Mouse (Mus musculus): ENCODE measurements around the gene Brca1. TPM values are rescaled to one million over a fixed set of nuclear protein-coding genes. Genes with fewer than 3 reads are reported as not detected.
"Not testable (repeated sequence)": the region's sequence is repeated elsewhere in the genome, so short reads cannot be mapped to it uniquely, and the experiment has no call there.

Gene Brca1
- polyA plus RNA-seq, 2 experiments: 8.6 to 14.0 TPM

DNA sequence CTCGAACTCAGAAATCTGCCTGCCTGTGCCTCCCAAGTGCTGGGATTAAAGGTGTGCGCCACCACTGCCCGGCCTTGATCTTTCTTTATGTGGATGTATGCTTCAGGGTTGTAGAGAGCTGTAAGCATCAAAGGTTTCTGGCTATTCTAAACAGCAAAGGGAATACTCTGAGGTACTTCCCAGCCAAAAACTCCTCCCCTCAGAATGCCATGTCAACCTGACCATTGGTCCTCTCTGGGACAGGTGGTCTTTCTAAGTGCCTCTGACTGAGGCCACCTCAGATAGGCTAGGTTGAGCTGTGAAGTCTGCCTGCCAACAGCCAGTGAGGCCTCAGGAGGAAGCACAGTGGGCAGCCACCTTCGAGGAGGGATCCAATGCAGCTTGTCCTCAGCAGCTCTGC, 102.9 kb downstream of the Brca1 start:
- peak; percentile 25; the same call in 1 of the 2 replicates for ATAC-seq (ENCODE audit: insufficient read depth)

DNA sequence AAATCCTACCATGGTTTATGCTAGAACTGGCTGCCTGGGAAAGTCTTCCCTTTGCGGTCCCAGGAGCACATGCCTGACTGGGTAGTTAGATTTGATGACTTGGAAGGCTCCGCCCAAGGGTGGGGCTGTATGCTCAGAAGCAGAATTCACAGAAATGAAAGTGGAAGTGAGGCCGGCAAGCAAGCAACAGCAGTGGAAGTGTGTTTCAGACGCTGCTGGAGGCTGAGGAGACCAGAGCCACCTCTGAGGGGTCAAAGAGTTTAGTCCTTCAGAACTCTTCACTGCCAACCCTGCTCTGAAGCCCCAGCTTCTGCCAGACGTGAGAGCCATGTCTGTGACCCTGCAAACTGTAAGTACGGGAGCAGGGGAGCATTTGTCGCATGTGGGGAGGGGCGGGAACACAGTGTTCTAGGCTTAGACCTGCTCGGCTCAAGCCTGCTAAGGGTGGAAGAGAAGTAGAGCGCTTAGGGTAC, 103.4 kb downstream of the Brca1 start, which contains the start of gene Ifi35:
Gene Ifi35, plus strand, starts transcription at position 134 of the 473 bp plus-strand sequence.
- no peaks in the 10 kb centered on the region for H3K9me3 ChIP-seq (ENCODE audit: control insufficient read depth, low read length)
- peak within 1 kb of the TSS; percentile 95 for H3K27ac ChIP-seq
- H3K36me3 ChIP-seq (replicated peaks; ENCODE audit: control insufficient read depth, insufficient read depth, low read depth): peaks cover 23% of the 10 kb centered on the region
- H3K4me3 ChIP-seq (ENCODE audit: insufficient read depth in 1 of 2, low read depth in 2 of 2, low read length in 2 of 2): peak within 1 kb of the TSS; percentile 90 to 96
- no peaks in the 10 kb centered on the region for H3K27me3 ChIP-seq (ENCODE audit: control insufficient read depth, insufficient read depth, low read length)
- H3K9ac ChIP-seq (replicated peaks): peak within 1 kb of the TSS; percentile 90
- H3K4me2 ChIP-seq (ENCODE audit: low read depth): peak within 1 kb of the TSS; percentile 78
- no peak for TF ChIP-seq EP300 (IDR thresholded peaks at IDR 0.05; ENCODE audit: low read depth)
- TF ChIP-seq CTCF (IDR thresholded peaks at IDR 0.05; ENCODE audit: low read depth): no peak
- 2% methylated on average over 10 of the region's 10 CpGs for WGBS (ENCODE audit: insufficient replicate concordance)
- peak; percentile 83 for ATAC-seq (ENCODE audit: insufficient read depth)
- DNase-seq (ENCODE audit: low read depth in 3 of 3, low spot score in 3 of 3): peak; percentile 85 to 91 (median 86)
- peaks cover 13 to 37% of the 10 kb centered on the region in 2 experiments for H3K4me1 ChIP-seq (replicated peaks; ENCODE audit: control insufficient read depth in 2 of 2, insufficient read depth in 2 of 2, low read length in 1 of 2)

More for the DNA sequence above, 102.9 kb downstream of the Brca1 start:
- Histone ChIP-seq H3K4me1 (replicated peaks; ENCODE audit: control insufficient read depth in 2 of 2, insufficient read depth in 2 of 2, low read length in 1 of 2) (peaks cover 13 to 32% of the 10 kb centered on the region in 2 experiments), H3K9me3 (ENCODE audit: control insufficient read depth, low read length) (no peaks in the 10 kb centered on the region), H3K9ac (replicated peaks) (peak overlapping the region; percentile 90), H3K36me3 (replicated peaks; ENCODE audit: control insufficient read depth, insufficient read depth, low read depth) (peaks cover 18% of the 10 kb centered on the region), H3K27me3 (ENCODE audit: control insufficient read depth, insufficient read depth, low read length) (no peaks in the 10 kb centered on the region), H3K4me2 (ENCODE audit: low read depth) (peak overlapping the region; percentile 78), H3K27ac (peak overlapping the region; percentile 95), H3K4me3 (ENCODE audit: insufficient read depth in 1 of 2, low read depth in 2 of 2, low read length in 2 of 2) (peak overlapping the region; percentile 90 to 96)
- DNase-seq (ENCODE audit: low read depth in 3 of 3, low spot score in 3 of 3): no peak
- TF ChIP-seq EP300 (IDR thresholded peaks at IDR 0.05; ENCODE audit: low read depth) (no peak), CTCF (IDR thresholded peaks at IDR 0.05; ENCODE audit: low read depth) (peak; percentile 4; the same call in 1 of the 2 replicates)
- 31% methylated on average over 4 of the region's 4 CpGs for whole genome bisulfite sequencing (ENCODE audit: insufficient replicate concordance)

DNA sequence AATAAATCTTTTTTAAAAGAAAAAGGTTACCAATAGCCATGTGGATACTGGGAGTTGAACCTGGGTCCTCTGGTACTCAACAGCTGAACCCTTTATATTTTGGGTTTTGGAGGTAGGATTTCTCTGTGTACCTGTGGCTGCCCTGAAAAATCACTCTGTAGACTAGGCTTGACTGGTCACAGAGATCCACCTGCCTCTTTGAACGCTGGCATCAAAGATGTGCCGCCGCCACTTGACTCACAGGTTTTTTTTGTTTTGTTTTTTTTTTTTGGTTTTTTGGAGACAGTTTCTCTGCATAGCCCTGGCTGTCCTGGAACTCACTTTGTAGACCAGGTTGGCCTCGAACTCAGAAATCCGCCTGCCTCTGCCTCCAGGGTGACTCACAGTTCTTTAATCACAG, 104.0 kb downstream of the Brca1 start:
- TF ChIP-seq EP300 (IDR thresholded peaks at IDR 0.05; ENCODE audit: low read depth) (no peak), CTCF (IDR thresholded peaks at IDR 0.05; ENCODE audit: low read depth) (no peak)
- no peak for DNase-seq (ENCODE audit: low read depth in 3 of 3, low spot score in 3 of 3)
- Histone ChIP-seq H3K27me3 (ENCODE audit: control insufficient read depth, insufficient read depth, low read length) (no peaks in the 10 kb centered on the region), H3K27ac (peak overlapping the region; percentile 95), H3K4me2 (ENCODE audit: low read depth) (peak overlapping the region; percentile 78), H3K4me1 (replicated peaks; ENCODE audit: control insufficient read depth in 2 of 2, insufficient read depth in 2 of 2, low read length in 1 of 2) (peaks cover 13 to 41% of the 10 kb centered on the region in 2 experiments), H3K36me3 (replicated peaks; ENCODE audit: control insufficient read depth, insufficient read depth, low read depth) (peaks cover 23% of the 10 kb centered on the region), H3K4me3 (ENCODE audit: insufficient read depth in 1 of 2, low read depth in 2 of 2, low read length in 2 of 2) (peak overlapping the region; percentile 90 to 96; a peak in 2 of 4 replicates), H3K9ac (replicated peaks) (no peak overlapping the region), H3K9me3 (ENCODE audit: control insufficient read depth, low read length) (no peaks in the 10 kb centered on the region)
- no peak for ATAC-seq (ENCODE audit: insufficient read depth)
- 77% methylated on average over 5 of the region's 5 CpGs for WGBS (ENCODE audit: insufficient replicate concordance)

DNA sequence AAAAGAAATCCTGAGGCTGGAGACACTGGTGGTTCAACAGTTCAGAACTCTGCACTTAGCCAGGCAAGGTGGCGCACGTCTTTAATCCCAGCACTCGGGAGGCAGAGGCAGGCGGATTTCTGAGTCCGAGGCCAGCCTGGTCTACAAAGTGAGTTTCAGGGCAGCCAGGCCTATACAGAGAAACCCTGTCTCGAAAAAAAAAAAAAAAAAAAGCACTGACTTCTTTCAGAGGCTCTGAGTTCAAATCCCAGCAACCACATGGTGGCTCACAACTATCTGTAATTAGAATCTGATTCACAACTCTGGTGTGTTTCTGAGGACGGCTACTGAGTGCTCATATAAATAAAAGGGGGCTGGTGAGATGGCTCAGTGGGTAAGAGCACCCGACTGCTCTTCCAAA, 104.9 kb downstream of the Brca1 start:
- 74% methylated on average over 8 of the region's 8 CpGs for WGBS (ENCODE audit: insufficient replicate concordance)
- not testable (repeated sequence) for ATAC-seq (ENCODE audit: insufficient read depth); H3K27ac ChIP-seq; H3K4me2 ChIP-seq (ENCODE audit: low read depth); H3K9ac ChIP-seq (replicated peaks); H3K4me3 ChIP-seq (ENCODE audit: insufficient read depth in 1 of 2, low read depth in 2 of 2, low read length in 2 of 2); H3K27me3 ChIP-seq (ENCODE audit: control insufficient read depth, insufficient read depth, low read length); DNase-seq (ENCODE audit: low read depth in 3 of 3, low spot score in 3 of 3); H3K9me3 ChIP-seq (ENCODE audit: control insufficient read depth, low read length)
- Histone ChIP-seq H3K36me3 (replicated peaks; ENCODE audit: control insufficient read depth, insufficient read depth, low read depth) (peaks cover 23% of the 10 kb centered on the region), H3K4me1 (replicated peaks; ENCODE audit: control insufficient read depth in 2 of 2, insufficient read depth in 2 of 2, low read length in 1 of 2) (peaks cover 13 to 35% of the 10 kb centered on the region in 2 experiments)

DNA sequence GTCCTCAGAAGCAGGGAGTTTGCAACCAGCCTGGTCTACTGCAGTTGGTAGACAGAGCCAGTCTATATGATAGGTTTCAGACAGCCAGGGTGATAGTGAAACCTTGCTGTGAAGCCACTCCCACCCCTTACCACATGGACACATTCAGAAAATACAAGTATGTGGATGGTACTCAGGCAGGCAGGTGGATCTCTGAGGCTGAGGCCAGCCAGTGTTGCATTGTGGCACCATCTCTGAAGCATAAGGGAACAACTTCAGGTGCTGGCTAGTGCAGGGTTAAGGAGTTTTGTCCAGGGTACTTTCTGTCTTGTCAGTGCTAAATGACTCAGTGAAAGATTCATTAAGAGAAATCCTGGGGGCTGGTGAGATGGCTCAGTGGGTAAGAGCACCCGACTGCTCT, 105.4 kb downstream of the Brca1 start:
- WGBS (ENCODE audit: insufficient replicate concordance): 74% methylated on average over 1 of the region's 1 CpGs
- Histone ChIP-seq H3K4me3 (ENCODE audit: insufficient read depth in 1 of 2, low read depth in 2 of 2, low read length in 2 of 2) (no peak overlapping the region), H3K36me3 (replicated peaks; ENCODE audit: control insufficient read depth, insufficient read depth, low read depth) (peaks cover 23% of the 10 kb centered on the region), H3K4me1 (replicated peaks; ENCODE audit: control insufficient read depth in 2 of 2, insufficient read depth in 2 of 2, low read length in 1 of 2) (peaks cover 13 to 30% of the 10 kb centered on the region in 2 experiments), H3K27me3 (ENCODE audit: control insufficient read depth, insufficient read depth, low read length) (no peaks in the 10 kb centered on the region), H3K4me2 (ENCODE audit: low read depth) (no peak overlapping the region), H3K9ac (replicated peaks) (no peak overlapping the region), H3K27ac (peak overlapping the region; percentile 25; the same call in 1 of the 2 replicates), H3K9me3 (ENCODE audit: control insufficient read depth, low read length) (no peaks in the 10 kb centered on the region)
- ATAC-seq (ENCODE audit: insufficient read depth) (no peak), DNase-seq (ENCODE audit: low read depth in 3 of 3, low spot score in 3 of 3) (no peak)
- TF ChIP-seq CTCF (IDR thresholded peaks at IDR 0.05; ENCODE audit: low read depth) (no peak), EP300 (IDR thresholded peaks at IDR 0.05; ENCODE audit: low read depth) (no peak)
